Mouse (Mus musculus): ENCODE measurements at regions not wholly inside any gene's neighbourhood (a gene's known extent, or its start where the extent isn't known, plus 50 kb on each side); places are given as distances from the start of the nearest gene placed in this dataset.
A peak's percentile ranks its signal among the peaks of the same experiment; 100 is the strongest.

- Histone ChIP-seq H3K4me1 (no peaks in the 10 kb centered on the region), H3K9ac (replicated peaks) (no peak overlapping the region), H3K27me3 (no peaks in the 10 kb centered on the region), H3K36me3 (no peaks in the 10 kb centered on the region), H3K27ac (replicated peaks) (no peak overlapping the region), H3K4me2 (replicated peaks) (no peak overlapping the region), H3K9me3 (no peaks in the 10 kb centered on the region), H3K4me3 (no peak overlapping the region)
- ATAC-seq (ENCODE audit: low FRiP score, low read depth) = no peak
Measured at GRCm38 (mm10) chr1:92386752-92387151, 86.9 kb downstream of the Ndufa10 start.

DNA sequence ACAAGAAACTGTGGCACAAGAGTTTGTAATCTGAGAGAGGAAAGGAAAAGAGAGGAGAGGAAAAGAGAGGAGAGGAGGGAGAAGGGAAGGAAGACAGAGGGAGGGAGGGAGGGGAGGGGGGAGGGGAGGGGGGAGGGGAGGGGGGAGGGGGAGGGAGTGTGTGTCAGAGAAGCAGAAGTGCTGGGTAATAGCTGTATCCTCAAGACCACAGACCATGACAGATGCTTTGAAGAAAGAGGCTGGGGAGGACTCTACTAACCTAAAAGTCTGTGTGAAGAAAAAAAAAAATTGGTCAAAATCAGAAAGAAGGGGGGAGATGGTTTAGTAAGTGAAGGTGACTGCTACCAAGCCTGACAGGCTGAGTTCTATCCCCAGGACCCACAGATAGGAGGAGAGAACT lies 88.7 kb downstream of the Ndufa10 start:
- Histone ChIP-seq H3K4me3 (no peak overlapping the region), H3K4me2 (replicated peaks) (no peak overlapping the region), H3K9ac (replicated peaks) (no peak overlapping the region), H3K9me3 (no peaks in the 10 kb centered on the region), H3K27ac (replicated peaks) (no peak overlapping the region), H3K4me1 (no peaks in the 10 kb centered on the region), H3K27me3 (no peaks in the 10 kb centered on the region), H3K36me3 (no peaks in the 10 kb centered on the region)
- ATAC-seq (ENCODE audit: low FRiP score, low read depth) = no peak

DNA sequence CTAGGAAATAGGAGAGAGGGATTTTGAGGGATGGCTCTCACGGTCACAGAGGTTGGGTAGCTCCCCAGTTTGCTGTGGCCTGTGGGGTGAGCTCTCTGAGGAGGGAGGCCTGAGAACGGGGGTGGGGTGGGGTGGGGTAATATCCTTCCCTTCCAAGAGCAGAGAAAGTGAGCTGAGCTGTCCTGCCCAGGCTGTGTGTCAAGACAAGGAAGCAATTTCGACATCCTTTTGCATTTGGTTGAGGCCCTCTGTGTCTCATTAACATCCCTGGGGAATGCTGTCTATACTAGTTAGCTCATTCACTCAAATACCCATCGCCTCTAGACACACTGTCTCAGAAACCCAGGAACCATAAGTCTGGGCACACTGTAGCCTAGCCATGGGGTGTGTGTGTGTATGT lies 89.9 kb downstream of the Ndufa10 start:
- no peaks in the 10 kb centered on the region for H3K27me3 ChIP-seq
- no peak overlapping the region for H3K9ac ChIP-seq (replicated peaks)
- no peak overlapping the region for H3K4me2 ChIP-seq (replicated peaks)
- no peak overlapping the region for H3K4me3 ChIP-seq
- no peaks in the 10 kb centered on the region for H3K4me1 ChIP-seq
- H3K27ac ChIP-seq (replicated peaks) = no peak overlapping the region
- ATAC-seq (ENCODE audit: low FRiP score, low read depth) = no peak
- no peaks in the 10 kb centered on the region for H3K36me3 ChIP-seq
- no peaks in the 10 kb centered on the region for H3K9me3 ChIP-seq
- 71% methylated on average over 4 of the region's 4 CpGs for WGBS

DNA sequence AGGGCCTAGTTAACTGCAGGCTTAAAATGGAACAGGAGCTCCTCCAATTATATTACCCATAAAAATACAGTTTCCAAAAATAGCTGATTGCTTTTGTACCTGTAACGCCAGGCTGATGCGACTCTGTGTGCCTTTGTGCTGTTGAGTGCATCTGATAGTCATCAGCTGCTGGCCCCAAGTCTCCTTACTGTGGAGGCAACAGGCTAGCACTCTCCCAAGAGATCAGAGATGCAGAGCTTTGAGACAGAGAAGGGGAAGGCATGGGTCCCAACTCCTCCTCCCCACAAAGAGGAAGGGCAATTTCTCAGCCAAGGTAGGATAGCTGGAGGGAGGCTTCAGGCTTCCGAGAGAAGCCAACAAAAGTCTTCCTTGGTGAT lies 94.2 kb downstream of the Ndufa10 start:
- H3K4me1 ChIP-seq = no peaks in the 10 kb centered on the region
- WGBS = 81% methylated on average over 3 of the region's 3 CpGs

DNA sequence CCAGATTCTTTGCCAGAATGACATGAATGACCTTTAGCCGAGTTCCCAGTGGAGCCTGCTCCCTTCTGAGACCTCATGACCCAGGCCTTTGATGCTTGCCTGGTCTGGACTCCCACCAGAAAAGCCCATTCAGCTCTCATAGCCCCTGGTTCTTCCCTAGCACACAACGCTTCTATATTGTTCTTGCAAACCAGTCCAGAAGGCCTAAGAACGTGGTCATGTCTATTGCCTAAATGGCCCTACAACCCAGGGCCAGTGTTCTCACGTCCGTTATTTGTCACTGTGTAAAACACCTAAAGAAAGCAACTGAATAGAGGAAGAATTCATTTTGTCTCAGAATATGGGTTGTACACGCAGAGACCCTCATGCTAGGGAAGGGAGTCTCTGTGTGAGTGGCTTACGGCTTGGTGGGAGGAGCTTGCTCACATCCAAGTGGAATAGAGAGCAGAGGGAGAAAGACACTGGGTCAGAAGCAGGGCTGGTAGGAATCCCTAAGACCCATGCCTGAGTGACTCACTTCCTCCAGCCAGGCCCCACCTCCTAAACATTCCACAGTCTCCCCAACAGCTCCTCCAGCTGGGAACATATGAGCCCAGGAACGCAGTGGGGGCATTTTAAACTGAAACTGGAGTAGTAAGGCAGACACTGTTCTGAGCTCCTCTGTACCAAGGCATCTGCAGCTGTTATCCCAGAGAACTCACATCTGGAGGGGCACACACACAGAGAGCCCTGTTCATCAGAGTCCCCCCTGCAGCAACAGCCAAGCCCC lies 94.7 kb downstream of the Ndufa10 start:
- 65% methylated on average over 8 of the region's 8 CpGs for WGBS
- no peak overlapping the region for H3K9ac ChIP-seq (replicated peaks)
- ATAC-seq (ENCODE audit: low FRiP score, low read depth) = no peak

More for the DNA sequence above, 94.2 kb downstream of the Ndufa10 start:
- Histone ChIP-seq H3K9me3 (no peaks in the 10 kb centered on the region), H3K36me3 (no peaks in the 10 kb centered on the region), H3K9ac (replicated peaks) (no peak overlapping the region), H3K4me3 (no peak overlapping the region), H3K27ac (replicated peaks) (no peak overlapping the region), H3K27me3 (no peaks in the 10 kb centered on the region), H3K4me2 (replicated peaks) (no peak overlapping the region)
- ATAC-seq (ENCODE audit: low FRiP score, low read depth) = no peak

DNA sequence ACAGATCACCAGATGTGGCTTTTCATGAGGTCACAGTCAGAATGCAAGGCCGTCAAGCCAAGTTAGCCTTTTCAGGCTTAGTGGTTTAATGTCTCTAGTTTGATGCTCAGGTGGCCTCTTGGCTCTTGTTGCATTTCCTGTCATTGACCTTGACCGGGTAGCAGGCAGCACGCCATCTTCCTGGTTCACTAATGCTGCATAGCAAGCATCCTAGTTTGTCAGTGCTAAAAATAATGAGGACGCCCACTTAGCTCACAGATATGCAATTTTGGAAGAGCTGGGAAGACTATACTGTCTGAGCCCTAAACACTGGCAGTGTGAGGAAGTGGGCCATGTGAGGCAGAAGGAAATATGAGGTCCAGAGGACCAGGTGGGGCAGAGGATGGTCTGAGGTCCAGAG lies 97.2 kb downstream of the Ndufa10 start:
- H3K27me3 ChIP-seq = no peaks in the 10 kb centered on the region
- 87% methylated on average over 4 of the region's 4 CpGs for WGBS
- no peak overlapping the region for H3K9ac ChIP-seq (replicated peaks)
- no peak overlapping the region for H3K4me3 ChIP-seq
- H3K4me2 ChIP-seq (replicated peaks) = no peak overlapping the region
- H3K27ac ChIP-seq (replicated peaks) = no peak overlapping the region
- peaks cover 8% of the 10 kb centered on the region for H3K4me1 ChIP-seq
- ATAC-seq (ENCODE audit: low FRiP score, low read depth) = no peak
- no peaks in the 10 kb centered on the region for H3K36me3 ChIP-seq
- H3K9me3 ChIP-seq = no peaks in the 10 kb centered on the region

More for the DNA sequence above, 94.7 kb downstream of the Ndufa10 start:
- no peaks in the 10 kb centered on the region for H3K36me3 ChIP-seq
- H3K4me2 ChIP-seq (replicated peaks) = no peak overlapping the region
- H3K27ac ChIP-seq (replicated peaks) = no peak overlapping the region
- no peaks in the 10 kb centered on the region for H3K27me3 ChIP-seq
- H3K4me1 ChIP-seq = no peaks in the 10 kb centered on the region
- H3K9me3 ChIP-seq = no peaks in the 10 kb centered on the region
- H3K4me3 ChIP-seq = no peak overlapping the region

DNA sequence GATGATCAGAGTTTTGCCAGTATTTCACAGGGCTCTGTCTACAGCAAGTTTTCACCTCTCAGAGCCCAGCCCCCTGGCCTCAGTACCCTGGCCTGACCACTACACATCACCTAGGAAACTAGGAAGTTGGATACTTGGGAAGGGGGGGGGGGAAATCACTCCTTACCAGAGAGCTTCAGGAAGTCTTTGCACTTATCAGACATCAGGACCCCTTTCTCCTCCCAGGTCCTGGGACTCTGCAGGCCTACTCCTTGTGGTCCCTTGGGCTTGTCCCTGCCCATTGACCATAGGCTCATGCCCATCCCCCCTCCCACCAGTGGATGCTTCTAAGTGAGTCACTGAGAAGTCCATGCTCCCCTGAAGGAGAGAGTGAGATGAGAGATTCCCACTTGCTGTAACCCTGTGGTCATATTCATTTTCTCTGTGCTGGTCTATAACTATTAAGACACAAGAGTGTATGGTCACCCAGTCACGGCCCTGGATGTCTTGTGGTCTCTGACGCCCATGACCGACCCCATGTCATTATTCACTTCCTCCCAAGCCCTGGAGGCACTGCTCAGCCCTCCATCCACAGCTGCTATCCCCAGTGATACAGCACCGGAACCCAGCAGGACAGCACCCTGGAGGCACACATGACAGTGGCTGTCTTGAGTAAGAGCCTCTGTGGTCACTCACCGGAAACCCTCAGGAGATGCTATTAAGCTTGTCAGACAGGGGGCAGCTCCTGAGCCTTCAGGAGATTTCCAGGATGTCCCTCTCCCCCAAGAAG lies 101.3 kb downstream of the Ndufa10 start:
- Histone ChIP-seq H3K36me3 (no peaks in the 10 kb centered on the region), H3K4me3 (no peak overlapping the region), H3K27ac (replicated peaks) (no peak overlapping the region), H3K27me3 (no peaks in the 10 kb centered on the region), H3K4me1 (peaks cover 12% of the 10 kb centered on the region), H3K9me3 (no peaks in the 10 kb centered on the region), H3K9ac (replicated peaks) (no peak overlapping the region), H3K4me2 (replicated peaks) (no peak overlapping the region)
- WGBS = 86% methylated on average over 5 of the region's 5 CpGs
- no peak for ATAC-seq (ENCODE audit: low FRiP score, low read depth)

DNA sequence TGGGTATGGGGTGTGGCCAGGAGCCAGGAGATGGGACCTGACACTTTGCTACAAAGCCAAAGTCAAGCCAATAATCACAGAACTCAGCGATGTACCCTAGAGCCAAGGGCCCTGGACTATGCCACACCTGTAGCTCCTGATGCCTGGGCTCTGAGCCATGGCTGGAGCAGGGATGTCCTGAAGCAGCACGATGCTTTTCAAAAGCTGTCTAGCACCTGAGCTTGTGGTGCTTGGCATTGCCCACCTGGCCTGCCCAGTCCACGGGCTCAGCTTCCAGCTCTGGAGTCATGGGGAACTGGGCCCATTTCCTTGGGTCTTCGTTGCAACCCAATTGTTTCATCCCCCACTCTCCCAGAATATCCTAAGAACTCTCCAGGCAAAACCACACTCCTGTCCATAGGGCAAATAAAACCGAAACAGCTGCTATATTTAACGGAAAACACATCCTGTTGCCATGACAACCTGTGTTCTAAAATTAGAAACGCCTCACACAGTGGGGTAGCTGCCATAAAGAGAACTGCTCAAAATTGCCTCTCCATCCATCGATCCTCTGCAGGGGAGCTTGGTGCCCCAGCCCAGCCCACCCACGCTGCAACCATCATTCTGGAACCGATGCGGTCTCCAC lies 102.2 kb downstream of the Ndufa10 start:
- Histone ChIP-seq H3K4me1 (peaks cover 12% of the 10 kb centered on the region), H3K4me2 (replicated peaks) (0 out of 2 replicates have a peak overlapping the region, but pooled peaks have one; percentile 9), H3K9ac (replicated peaks) (no peak overlapping the region), H3K4me3 (no peak overlapping the region), H3K36me3 (no peaks in the 10 kb centered on the region), H3K27me3 (no peaks in the 10 kb centered on the region), H3K27ac (replicated peaks) (no peak overlapping the region), H3K9me3 (no peaks in the 10 kb centered on the region)
- 58% methylated on average over 11 of the region's 11 CpGs for WGBS
- 0 out of 2 replicates have a peak, but pooled peaks have one; percentile 38 for ATAC-seq (ENCODE audit: low FRiP score, low read depth)

DNA sequence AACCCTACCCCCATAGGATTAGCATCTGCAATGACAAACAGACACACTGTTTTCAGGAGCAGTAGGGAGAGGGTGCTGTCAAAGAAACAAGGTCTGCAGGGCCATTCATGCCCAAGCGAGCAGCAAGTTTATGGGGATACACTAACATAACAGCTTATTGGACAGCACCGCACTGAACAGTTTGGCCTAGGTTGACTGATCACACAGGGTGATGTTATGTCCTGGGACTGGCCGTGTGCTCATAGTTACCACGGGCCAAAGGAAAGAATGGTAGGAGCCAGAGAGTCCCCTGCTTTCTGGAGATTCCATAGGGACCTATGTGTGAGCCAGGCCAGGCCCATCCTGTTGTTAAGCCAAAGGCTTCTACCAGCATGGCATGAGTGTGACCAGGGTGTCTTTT lies 102.8 kb downstream of the Ndufa10 start:
- H3K36me3 ChIP-seq = no peaks in the 10 kb centered on the region
- H3K4me3 ChIP-seq = no peak overlapping the region
- no peaks in the 10 kb centered on the region for H3K27me3 ChIP-seq
- 84% methylated on average over 4 of the region's 4 CpGs for WGBS
- no peak overlapping the region for H3K27ac ChIP-seq (replicated peaks)
- no peak overlapping the region for H3K4me2 ChIP-seq (replicated peaks)
- no peaks in the 10 kb centered on the region for H3K9me3 ChIP-seq
- ATAC-seq (ENCODE audit: low FRiP score, low read depth) = no peak
- H3K4me1 ChIP-seq = peaks cover 12% of the 10 kb centered on the region
- H3K9ac ChIP-seq (replicated peaks) = no peak overlapping the region

- WGBS = 88% methylated on average over 5 of the region's 5 CpGs
- H3K9me3 ChIP-seq = no peaks in the 10 kb centered on the region
- H3K27me3 ChIP-seq = no peaks in the 10 kb centered on the region
- no peaks in the 10 kb centered on the region for H3K36me3 ChIP-seq
- no peak for ATAC-seq (ENCODE audit: low FRiP score, low read depth)
- no peak overlapping the region for H3K4me3 ChIP-seq
- no peak overlapping the region for H3K9ac ChIP-seq (replicated peaks)
- no peak overlapping the region for H3K27ac ChIP-seq (replicated peaks)
- peaks cover 12% of the 10 kb centered on the region for H3K4me1 ChIP-seq
- H3K4me2 ChIP-seq (replicated peaks) = no peak overlapping the region
Measured at GRCm38 (mm10) chr1:92369972-92370371, 103.7 kb downstream of the Ndufa10 start.

DNA sequence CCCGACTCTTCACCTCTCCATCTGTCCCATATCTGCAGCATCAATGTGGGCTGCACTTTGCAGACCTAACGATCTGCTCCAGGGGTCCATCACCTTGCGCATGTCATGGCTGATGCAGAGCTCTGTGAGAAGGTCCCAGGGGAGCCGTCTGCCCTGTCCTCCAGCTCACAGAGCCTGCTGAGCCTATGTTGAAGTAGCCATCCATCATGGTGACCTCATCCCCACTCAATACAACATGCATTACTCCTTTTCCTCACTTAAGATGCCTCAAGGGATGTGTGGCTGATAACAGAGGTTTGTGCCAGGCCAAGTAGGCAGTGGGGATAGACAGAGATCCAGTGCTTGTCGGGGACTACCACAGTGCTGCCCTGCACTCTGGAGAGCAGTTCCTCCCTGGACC lies 107.4 kb downstream of the Ndufa10 start:
- Histone ChIP-seq H3K9me3 (no peaks in the 10 kb centered on the region), H3K4me2 (replicated peaks) (no peak overlapping the region), H3K4me3 (no peak overlapping the region), H3K27me3 (no peaks in the 10 kb centered on the region), H3K4me1 (peaks cover 6% of the 10 kb centered on the region), H3K36me3 (no peaks in the 10 kb centered on the region), H3K27ac (replicated peaks) (no peak overlapping the region), H3K9ac (replicated peaks) (no peak overlapping the region)
- 89% methylated on average over 5 of the region's 5 CpGs for WGBS
- no peak for ATAC-seq (ENCODE audit: low FRiP score, low read depth)

DNA sequence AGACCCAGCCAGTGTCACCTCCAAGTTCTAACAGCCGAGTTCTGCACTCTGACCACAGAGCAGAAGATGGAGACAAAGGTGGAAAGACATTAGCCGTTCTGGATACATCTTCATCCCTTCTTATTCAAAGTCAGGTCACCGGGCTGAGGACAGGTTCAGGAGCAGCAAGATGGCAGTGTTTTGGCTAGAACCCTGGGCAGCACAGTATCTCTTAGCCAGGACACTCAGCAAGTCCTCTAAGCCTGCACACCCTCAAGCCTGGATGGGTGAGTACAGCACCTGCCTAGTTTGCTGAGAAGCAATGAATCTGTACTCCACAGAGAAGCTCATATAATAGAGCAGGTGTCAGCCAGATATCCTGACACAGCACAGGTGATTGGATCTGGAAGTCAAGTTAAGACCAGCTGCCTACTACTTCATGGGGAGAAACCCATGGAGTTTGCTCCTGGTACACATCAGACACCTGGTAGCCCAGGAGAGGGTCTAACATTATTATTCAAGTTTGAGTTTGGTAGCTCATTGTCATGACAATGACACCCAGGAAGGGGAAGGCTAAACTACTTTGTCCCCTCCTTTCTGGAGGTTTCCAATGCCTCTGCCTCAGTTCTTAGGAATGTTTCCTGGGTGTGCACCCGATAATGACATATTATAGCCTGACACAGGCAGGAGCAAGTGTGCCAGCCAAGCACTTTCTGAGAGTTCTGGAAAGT lies 108.1 kb downstream of the Ndufa10 start:
- no peak overlapping the region for H3K4me3 ChIP-seq
- 81% methylated on average over 4 of the region's 4 CpGs for WGBS
- H3K4me2 ChIP-seq (replicated peaks) = no peak overlapping the region
- H3K9ac ChIP-seq (replicated peaks) = no peak overlapping the region
- ATAC-seq (ENCODE audit: low FRiP score, low read depth) = no peak
- H3K27me3 ChIP-seq = no peaks in the 10 kb centered on the region
- no peaks in the 10 kb centered on the region for H3K9me3 ChIP-seq
- no peak overlapping the region for H3K27ac ChIP-seq (replicated peaks)
- no peaks in the 10 kb centered on the region for H3K36me3 ChIP-seq
- H3K4me1 ChIP-seq = peaks cover 5% of the 10 kb centered on the region; the same call in 1 of the 2 replicates
